Comparison of ENCODE assay signal across 15 mouse cellular contexts in genomic region chr14:25615602-25616001, GRCm38 (mm10).
DNase-seq lines count a peak whose midpoint lies in the region; ATAC-seq and TF ChIP-seq lines count a peak whose summit lies in the region.
"Had no signal": no experiment of that assay in that cellular context is flagged by ENCODE, and none has a peak within 500 bp of the region (broad histone marks: within the 10 kb centered on the region; RNA-seq: fewer than 3 reads in every experiment).

No protein-coding gene starts in this region.

- peaks cover 60% of the 10 kb centered on the region for H3K4me1 ChIP-seq in cerebellum, adult 2 months (ENCODE audit: control insufficient read depth, insufficient read depth, low read length)
- peaks cover 97% of the 10 kb centered on the region for H3K4me1 ChIP-seq in hindbrain, embryonic 12.5 days
- H3K4me1 ChIP-seq in hindbrain, embryonic 14.5 days (replicated peaks; ENCODE audit: control insufficient read depth, insufficient read depth, low read length), result peaks cover 67% of the 10 kb centered on the region
- peaks cover 93% of the 10 kb centered on the region for H3K4me1 ChIP-seq in midbrain, embryonic 13.5 days (replicated peaks)
- peaks cover 78% of the 10 kb centered on the region for H3K4me1 ChIP-seq in midbrain, embryonic 16.5 days (ENCODE audit: control insufficient read depth, insufficient read depth, low read length)
- H3K4me1 ChIP-seq in limb, embryonic 12.5 days (replicated peaks), result peaks cover 68% of the 10 kb centered on the region

- H3K4me2 ChIP-seq in hindbrain, embryonic 12.5 days (replicated peaks), result no peak overlapping the region
- H3K4me2 ChIP-seq in hindbrain, embryonic 14.5 days (replicated peaks), result no peak overlapping the region
- H3K4me2 ChIP-seq in midbrain, embryonic 13.5 days (replicated peaks), result no peak overlapping the region
- H3K4me2 ChIP-seq in midbrain, embryonic 16.5 days (ENCODE audit: low read length), result no peak overlapping the region
- H3K4me2 ChIP-seq in limb, embryonic 12.5 days, result no peak overlapping the region

- WGBS in cerebellum, adult 2 months, result 61% methylated on average over 8 of the region's 8 CpGs
- 92% methylated on average over 8 of the region's 8 CpGs for WGBS in hindbrain, embryonic 12.5 days
- 85% methylated on average over 8 of the region's 8 CpGs for WGBS in hindbrain, embryonic 14.5 days
- WGBS in midbrain, embryonic 13.5 days, result 84% methylated on average over 8 of the region's 8 CpGs
- WGBS in midbrain, embryonic 16.5 days, result 84% methylated on average over 8 of the region's 8 CpGs
- 87% methylated on average over 8 of the region's 8 CpGs for WGBS in limb, embryonic 12.5 days

- no peak overlapping the region for H3K4me3 ChIP-seq in cerebellum, adult 2 months (replicated peaks; ENCODE audit: insufficient read depth, low read depth, low read length)
- H3K4me3 ChIP-seq in hindbrain, embryonic 12.5 days, result no peak overlapping the region
- no peak overlapping the region for H3K4me3 ChIP-seq in hindbrain, embryonic 14.5 days (replicated peaks; ENCODE audit: low read length)
- H3K4me3 ChIP-seq in midbrain, embryonic 13.5 days (replicated peaks), result no peak overlapping the region
- H3K4me3 ChIP-seq in midbrain, embryonic 16.5 days (ENCODE audit: low read depth, low read length), result no peak overlapping the region
- no peak overlapping the region for H3K4me3 ChIP-seq in limb, embryonic 12.5 days (replicated peaks)

- TF ChIP-seq CTCF in cerebellum, adult 2 months (IDR thresholded peaks at IDR 0.05; ENCODE audit: borderline replicate concordance, insufficient read depth, low read depth, low read length), result no peak

- H3K27ac ChIP-seq in cerebellum, adult 2 months (ENCODE audit: insufficient read depth, low read length), result peak overlapping the region; percentile 33; the same call in 1 of the 2 replicates
- peak overlapping the region; percentile 35 for H3K27ac ChIP-seq in hindbrain, embryonic 12.5 days
- H3K27ac ChIP-seq in hindbrain, embryonic 14.5 days, result no peak overlapping the region
- H3K27ac ChIP-seq in midbrain, embryonic 13.5 days, result peak overlapping the region; percentile 41
- H3K27ac ChIP-seq in midbrain, embryonic 16.5 days (ENCODE audit: low read length), result no peak overlapping the region
- H3K27ac ChIP-seq in limb, embryonic 12.5 days, result peak overlapping the region; percentile 3; the same call in 1 of the 2 replicates

- no peak for DNase-seq in cerebellum, adult 2 months
- DNase-seq in hindbrain, embryonic 14.5 days (ENCODE audit: low spot score), result no peak
- DNase-seq: adrenal gland, postnatal 36 days; cerebellum, postnatal 14 days; heart, postnatal 36 days; kidney, adult 11 months; kidney, postnatal 4 days; lung, postnatal 14 days; thymus, postnatal 4 days had no signal

- ATAC-seq in cerebellum, adult (ENCODE audit: insufficient number of reproducible peaks, low FRiP score, low TSS enrichment), result no peak
- ATAC-seq in hindbrain, embryonic 12.5 days (ENCODE audit: low FRiP score), result no peak
- no peak for ATAC-seq in hindbrain, embryonic 14.5 days (ENCODE audit: low FRiP score)
- ATAC-seq in midbrain, embryonic 13.5 days, result no peak
- no peak for ATAC-seq in midbrain, embryonic 16.5 days
- no peak for ATAC-seq in limb, embryonic 12.5 days (ENCODE audit: insufficient number of reproducible peaks, insufficient read depth, low FRiP score, low TSS enrichment, low read depth)
- no peak for ATAC-seq in erythroid progenitor cell, adult 5-6 weeks (replicated peaks; ENCODE audit: low FRiP score, poor library complexity, severe bottlenecking)

- no peak for TF ChIP-seq POLR2A in cerebellum, adult 2 months (IDR thresholded peaks at IDR 0.05; ENCODE audit: borderline replicate concordance, insufficient read depth, low read length)

- no peaks in the 10 kb centered on the region for H3K9me3 ChIP-seq in hindbrain, embryonic 12.5 days (replicated peaks)
- H3K9me3 ChIP-seq in hindbrain, embryonic 14.5 days (ENCODE audit: control insufficient read depth, low read length), result no peaks in the 10 kb centered on the region
- no peaks in the 10 kb centered on the region for H3K9me3 ChIP-seq in midbrain, embryonic 13.5 days
- no peaks in the 10 kb centered on the region for H3K9me3 ChIP-seq in midbrain, embryonic 16.5 days (replicated peaks; ENCODE audit: control insufficient read depth, low read length, poor library complexity, severe bottlenecking)
- H3K9me3 ChIP-seq in limb, embryonic 12.5 days, result no peaks in the 10 kb centered on the region

- H3K9ac ChIP-seq in hindbrain, embryonic 12.5 days, result no peak overlapping the region
- no peak overlapping the region for H3K9ac ChIP-seq in hindbrain, embryonic 14.5 days
- H3K9ac ChIP-seq in midbrain, embryonic 13.5 days (replicated peaks), result 0 out of 2 replicates have a peak overlapping the region, but pooled peaks have one; percentile 32
- H3K9ac ChIP-seq in midbrain, embryonic 16.5 days (ENCODE audit: low read depth, low read length), result no peak overlapping the region
- H3K9ac ChIP-seq in limb, embryonic 12.5 days (replicated peaks), result no peak overlapping the region

- H3K27me3 ChIP-seq in cerebellum, adult 2 months (ENCODE audit: control insufficient read depth, insufficient read depth, low read length), result no peaks in the 10 kb centered on the region
- H3K27me3 ChIP-seq in hindbrain, embryonic 12.5 days, result no peaks in the 10 kb centered on the region
- H3K27me3 ChIP-seq in hindbrain, embryonic 14.5 days (ENCODE audit: control insufficient read depth, insufficient read depth, low read length), result no peaks in the 10 kb centered on the region
- no peaks in the 10 kb centered on the region for H3K27me3 ChIP-seq in midbrain, embryonic 13.5 days
- H3K27me3 ChIP-seq in midbrain, embryonic 16.5 days (ENCODE audit: control insufficient read depth, insufficient read depth, low read depth, low read length), result no peaks in the 10 kb centered on the region
- no peaks in the 10 kb centered on the region for H3K27me3 ChIP-seq in limb, embryonic 12.5 days

- H3K36me3 ChIP-seq in hindbrain, embryonic 12.5 days, result peaks cover 15% of the 10 kb centered on the region
- peaks cover 2% of the 10 kb centered on the region for H3K36me3 ChIP-seq in hindbrain, embryonic 14.5 days (replicated peaks; ENCODE audit: control insufficient read depth, insufficient read depth)
- H3K36me3 ChIP-seq in midbrain, embryonic 13.5 days, result peaks cover 10% of the 10 kb centered on the region; the same call in 1 of the 2 replicates
- no peaks in the 10 kb centered on the region for H3K36me3 ChIP-seq in midbrain, embryonic 16.5 days (ENCODE audit: control insufficient read depth, insufficient read depth, low read length)
- peaks cover 77% of the 10 kb centered on the region for H3K36me3 ChIP-seq in limb, embryonic 12.5 days

Comparison
In these comparisons a context has a peak if more than half of its experiments do, and no peak if none do; other contexts are left out.
1. H3K27ac ChIP-seq: peak in cerebellum, adult 2 months (single experiment), hindbrain, embryonic 12.5 days (single experiment), midbrain, embryonic 13.5 days (single experiment) and limb, embryonic 12.5 days (single experiment); none in hindbrain, embryonic 14.5 days (single experiment) and midbrain, embryonic 16.5 days (single experiment).